Mouse (Mus musculus): ENCODE results near the gene Ncaph.

DNA sequence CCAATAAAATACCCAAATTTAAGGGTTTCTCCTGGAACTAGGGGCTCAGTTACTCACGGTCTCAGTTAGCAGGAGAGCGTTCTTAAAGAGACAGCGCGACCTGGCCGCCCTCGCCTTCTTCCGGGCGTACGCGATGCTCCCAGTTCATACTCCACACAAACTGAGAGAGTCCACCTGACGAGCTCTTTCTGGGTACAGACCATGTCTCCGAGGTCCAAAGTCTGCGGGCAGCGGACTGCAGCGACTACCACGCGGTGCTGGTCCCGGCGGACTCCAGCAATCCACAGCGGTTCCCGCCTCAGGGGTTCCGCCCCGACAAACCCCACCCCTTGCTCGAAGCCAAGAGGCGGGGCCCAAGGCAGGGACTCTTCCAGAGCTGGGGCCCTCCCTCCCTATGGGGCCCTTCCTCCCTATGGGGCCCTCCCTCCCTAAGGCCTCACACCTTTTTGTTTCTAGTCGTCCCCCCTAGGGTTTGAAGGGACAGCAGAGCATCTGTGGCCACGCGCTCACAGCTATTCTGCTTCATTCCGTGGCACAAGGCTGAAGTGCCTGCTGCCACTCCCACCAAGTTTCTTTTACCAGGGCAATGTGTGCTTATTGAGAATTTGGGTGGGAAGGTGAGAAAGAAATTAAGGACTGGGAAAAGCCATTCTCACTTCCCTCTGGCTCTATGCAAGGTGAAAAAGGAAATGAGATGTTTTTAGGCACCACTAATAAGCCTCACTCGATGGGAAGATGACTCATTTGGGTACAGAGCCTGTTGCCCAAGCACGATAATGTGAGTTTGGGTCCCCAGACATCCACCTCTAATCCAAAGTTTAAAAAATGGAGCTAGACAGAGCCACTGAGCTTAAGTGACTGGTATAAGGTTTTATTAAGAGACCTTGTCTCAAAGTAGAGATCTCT is 9.7 kb upstream of the Ncaph start, which contains the start of gene Itpripl1:
- no peak for TF ChIP-seq POLR2A (IDR thresholded peaks at IDR 0.05; ENCODE audit: borderline replicate concordance, insufficient read depth, low read length)
- TF ChIP-seq CTCF (IDR thresholded peaks at IDR 0.05; ENCODE audit: borderline replicate concordance, insufficient read depth, low read depth, low read length), result no peak
